Mouse (Mus musculus) midbrain, postnatal 0 days (tissue): Measurements from ENCODE around the gene Zdhhc13. TPM values are rescaled to one million over a fixed set of nuclear protein-coding genes. Genes with fewer than 3 reads are reported as not detected.

Source experiments
- ATAC-seq: fragments of 200-750 bp; cut with Nextera tagmentation; 2 replicates; pipeline ENCODE4 v1.8.0; 2017; ENCODE audit warnings: moderate number of reproducible peaks, mild to moderate bottlenecking, moderate TSS enrichment, moderate library complexity; ENCODE audit not compliant: low FRiP score
- DNase-seq: peaks from one replicate; pipeline ENCODE4 v3.0.0-alpha.2; 2015; ENCODE audit warnings: low spot score
- H3K27ac ChIP-seq: fragments of 300-500 bp; sonication (generic); 2 replicates; pipeline ENCODE4 v1.5.1; 2014; ENCODE audit warnings: low read depth, mild to moderate bottlenecking, low read length, mixed read lengths
- H3K27me3 ChIP-seq: fragments of 300-500 bp; sonication (generic); 2 replicates; pipeline ENCODE4 v1.6.1; 2014; ENCODE audit warnings: low read length, control low read depth, mixed read lengths; ENCODE audit not compliant: insufficient read depth
- H3K36me3 ChIP-seq: fragments of 300-500 bp; sonication (generic); 2 replicates; pipeline ENCODE4 v1.6.1; 2014; ENCODE audit warnings: low read length, control low read depth, mixed read lengths; ENCODE audit not compliant: insufficient read depth
- H3K4me1 ChIP-seq: fragments of 300-500 bp; sonication (generic); 2 replicates; pipeline ENCODE4 v1.6.1; 2014; ENCODE audit warnings: mild to moderate bottlenecking, control low read depth, antibody characterized with exemption, low read length, mixed read lengths; ENCODE audit not compliant: insufficient read depth
- H3K4me2 ChIP-seq: fragments of 300-500 bp; sonication (generic); 2 replicates; pipeline ENCODE4 v1.6.1; 2014; ENCODE audit warnings: low read depth, mild to moderate bottlenecking, low read length, mixed read lengths; ENCODE audit not compliant: poor library complexity, severe bottlenecking
- H3K4me3 ChIP-seq: fragments of 300-500 bp; sonication (generic); 2 replicates; pipeline ENCODE4 v1.5.1; 2014; ENCODE audit warnings: low read depth, mild to moderate bottlenecking, low read length, moderate library complexity
- H3K9ac ChIP-seq: fragments of 300-500 bp; sonication (generic); replicated peaks from 2 replicates; pipeline ENCODE4 v1.6.1; 2014; ENCODE audit warnings: mild to moderate bottlenecking, low read length, moderate library complexity, mixed read lengths; ENCODE audit not compliant: poor library complexity, severe bottlenecking
- H3K9me3 ChIP-seq: fragments of 300-500 bp; sonication (generic); 2 replicates; pipeline ENCODE4 v1.6.1; 2016; ENCODE audit warnings: low read length, control low read depth
- CTCF ChIP-seq: IDR thresholded peaks from 2 replicates; pipeline ENCODE4 v1.5.1; 2016; ENCODE audit warnings: antibody characterized with exemption, mild to moderate bottlenecking
- WGBS: fragments of 180-500 bp; shearing (Covaris S2); extraction: QIAGEN DNeasy Blood & Tissue Kit; methylation state at CpG from one replicate; pipeline ENCODE4 v1.1.7; 2014; 5-methylcytosine and 5-hydroxymethylcytosine counted together
- polyA plus RNA-seq: library from polyadenylated mRNA; unstranded; fragments of >200 nt; fragmentation: Nextera tagmentation; extraction: Ambion mirVana; gene quantifications from 2 replicates; pipeline ENCODE4 v1.2.1, GENCODE M21; 2015
- total RNA-seq: library from RNA; depleted of rRNA; stranded (reverse); fragments of >200 nt; gene quantifications from 2 replicates; pipeline ENCODE4 v1.2.3, GENCODE M21; 2014

The Zdhhc13 gene
- total and polyA plus RNA-seq, 2 experiments from 2014 or later = 21.2 to 43.0 TPM

- peaks cover 47% of the 10 kb centered on the region for H3K36me3 ChIP-seq
- no peak for TF ChIP-seq CTCF
- H3K9ac ChIP-seq = no peak overlapping the region
Measured at GRCm38 (mm10) chr7:48813594-48813993, 24.8 kb downstream of the Zdhhc13 start.

GRCm38 (mm10) chr7:48821654-48822053 lies 32.9 kb downstream of the Zdhhc13 start:
- WGBS = 45% methylated on average over 5 of the region's 5 CpGs
- Histone ChIP-seq H3K27me3 (no peaks in the 10 kb centered on the region), H3K9ac (no peak overlapping the region), H3K36me3 (peaks cover 68% of the 10 kb centered on the region), H3K4me1 (no peaks in the 10 kb centered on the region), H3K4me3 (no peak overlapping the region), H3K27ac (no peak overlapping the region), H3K4me2 (no peak overlapping the region), H3K9me3 (no peaks in the 10 kb centered on the region)
- ATAC-seq (no peak), DNase-seq (no peak)
- no peak for TF ChIP-seq CTCF

More at GRCm38 (mm10) chr7:48813594-48813993, 24.8 kb downstream of the Zdhhc13 start:
- H3K4me1 ChIP-seq = no peaks in the 10 kb centered on the region
- DNase-seq (no peak), ATAC-seq (no peak)
- no peak overlapping the region for H3K4me3 ChIP-seq
- 98% methylated on average over 1 of the region's 1 CpGs for WGBS
- no peaks in the 10 kb centered on the region for H3K9me3 ChIP-seq
- no peaks in the 10 kb centered on the region for H3K27me3 ChIP-seq
- H3K27ac ChIP-seq = no peak overlapping the region
- H3K4me2 ChIP-seq = no peak overlapping the region

GRCm38 (mm10) chr7:48823621-48824020 lies 34.8 kb downstream of the Zdhhc13 start:
- Histone ChIP-seq H3K4me2 (no peak overlapping the region), H3K27ac (no peak overlapping the region), H3K9me3 (no peaks in the 10 kb centered on the region), H3K36me3 (peaks cover 62% of the 10 kb centered on the region), H3K9ac (no peak overlapping the region), H3K4me1 (no peaks in the 10 kb centered on the region), H3K4me3 (no peak overlapping the region), H3K27me3 (no peaks in the 10 kb centered on the region)
- WGBS = 95% methylated on average over 3 of the region's 3 CpGs
- TF ChIP-seq CTCF = no peak
- no peak for ATAC-seq
- no peak for DNase-seq

GRCm38 (mm10) chr7:48824671-48825070 lies 35.9 kb downstream of the Zdhhc13 start:
- Histone ChIP-seq H3K4me3 (no peak overlapping the region), H3K36me3 (peaks cover 57% of the 10 kb centered on the region; the same call in 1 of the 2 replicates), H3K4me1 (no peaks in the 10 kb centered on the region), H3K27ac (no peak overlapping the region), H3K27me3 (no peaks in the 10 kb centered on the region), H3K9me3 (no peaks in the 10 kb centered on the region), H3K4me2 (no peak overlapping the region), H3K9ac (no peak overlapping the region)
- no peak for TF ChIP-seq CTCF
- 91% methylated on average over 1 of the region's 1 CpGs for WGBS
- no peak for ATAC-seq
- DNase-seq = no peak

GRCm38 (mm10) chr7:48825170-48825569 lies 36.4 kb downstream of the Zdhhc13 start:
- Histone ChIP-seq H3K4me3 (no peak overlapping the region), H3K36me3 (peaks cover 57% of the 10 kb centered on the region; the same call in 1 of the 2 replicates), H3K4me2 (no peak overlapping the region), H3K27me3 (no peaks in the 10 kb centered on the region), H3K27ac (no peak overlapping the region), H3K9me3 (no peaks in the 10 kb centered on the region), H3K4me1 (no peaks in the 10 kb centered on the region), H3K9ac (no peak overlapping the region)
- DNase-seq (no peak), ATAC-seq (no peak)
- 89% methylated on average over 6 of the region's 6 CpGs for WGBS
- TF ChIP-seq CTCF = no peak

GRCm38 (mm10) chr7:48829177-48829910 lies 40.5 kb downstream of the Zdhhc13 start:
- ATAC-seq (no peak), DNase-seq (no peak)

More at GRCm38 (mm10) chr7:48829177-48829910, 40.5 kb downstream of the Zdhhc13 start:
- H3K9ac ChIP-seq = no peak overlapping the region
- 88% methylated on average over 5 of the region's 5 CpGs for WGBS
- no peak overlapping the region for H3K27ac ChIP-seq
- no peak for TF ChIP-seq CTCF
- no peak overlapping the region for H3K4me2 ChIP-seq
- no peak overlapping the region for H3K4me3 ChIP-seq
- peaks cover 29% of the 10 kb centered on the region; the same call in 1 of the 2 replicates for H3K36me3 ChIP-seq
- no peaks in the 10 kb centered on the region for H3K9me3 ChIP-seq
- H3K4me1 ChIP-seq = no peaks in the 10 kb centered on the region
- 0 out of 2 replicates have a peak, but pooled peaks cover 6% of the 10 kb centered on the region for H3K27me3 ChIP-seq
